Comparison of ENCODE assay signal across 8 mouse cellular contexts in genomic region chr1:24137133-24137532, GRCm38 (mm10). TPM values are rescaled to one million over a fixed set of nuclear protein-coding genes. Genes with fewer than 3 reads are reported as not detected.
DNase-seq lines count a peak whose midpoint lies in the region; TF ChIP-seq lines count a peak whose summit lies in the region.
"Had no signal": no experiment of that assay in that cellular context is flagged by ENCODE, and none has a peak within 500 bp of the region (broad histone marks: within the 10 kb centered on the region; RNA-seq: fewer than 3 reads in every experiment).

No protein-coding gene starts in this region.

- H3K4me3 ChIP-seq in ES-E14 (ENCODE audit: insufficient read depth in 1 of 2, low read depth in 1 of 2, low read length in 2 of 2, poor library complexity in 1 of 2, severe bottlenecking in 1 of 2) = no peak overlapping the region
- H3K4me3 ChIP-seq: liver, embryonic 15.5 days had no signal

- in situ Hi-C loops in ES-E14 (cut with MboI; ENCODE audit: low sequenced_read_pairs in 2 of 2, unreplicated experiment in 2 of 2) = no loop called here

- no peaks in the 10 kb centered on the region for H3K4me1 ChIP-seq in ES-E14 (ENCODE audit: control insufficient read depth in 2 of 2, insufficient read depth in 2 of 2, low read length in 2 of 2, poor library complexity in 1 of 2)
- H3K4me1 ChIP-seq: liver, embryonic 15.5 days had no signal

- no peak overlapping the region for H3K27ac ChIP-seq in ES-E14 (ENCODE audit: insufficient read depth, low read depth, low read length, poor library complexity, severe bottlenecking)
- H3K27ac ChIP-seq: liver, embryonic 15.5 days had no signal

- H3K9me3 ChIP-seq in ES-E14 (ENCODE audit: control insufficient read depth, insufficient read depth, low read depth, low read length) = no peaks in the 10 kb centered on the region
- H3K9me3 ChIP-seq: liver, embryonic 15.5 days had no signal

- no peaks in the 10 kb centered on the region for H3K36me3 ChIP-seq in ES-E14 (ENCODE audit: control insufficient read depth, insufficient read depth, low read length, poor library complexity, severe bottlenecking)
- H3K36me3 ChIP-seq: liver, embryonic 15.5 days had no signal

- DNase-seq in ES-E14 (ENCODE audit: low read depth, low spot score) (peak; percentile 69), adipocyte (ENCODE audit: low spot score) (peak; percentile 69)
- DNase-seq in cerebellum, postnatal 4 days (ENCODE audit: low spot score in 2 of 2) = peak; percentile 54 to 70
- peak; percentile 43 to 68 for DNase-seq in heart, postnatal 10 days
- DNase-seq in layer of hippocampus, adult 8-10 months (ENCODE audit: low spot score in 2 of 2) = peak; percentile 55 to 73
- peak; percentile 69 for DNase-seq in lung, postnatal 10 days
- DNase-seq in spleen, adult 18-20 months = peak; percentile 5 to 28

- no peak overlapping the region for H3K9ac ChIP-seq in ES-E14 (ENCODE audit: insufficient read depth, low read depth, low read length, poor library complexity, severe bottlenecking)
- H3K9ac ChIP-seq: liver, embryonic 15.5 days had no signal

- intact Hi-C loops in heart, postnatal 10 days (cut with DNase I) = loop anchor here (2.0 to 5.0 kb wide), 3 partner anchors 35 to 310 kb away; no protein-coding TSS in a partner anchor

TF ChIP-seq in ES-E14, 5 proteins besides CTCF, POLR2A, EP300 and RAD21:
- TF ChIP-seq ZNF384 (IDR thresholded peaks at IDR 0.05; ENCODE audit: low read depth, low read length) (no peak), ZC3H11A (IDR thresholded peaks at IDR 0.05; ENCODE audit: borderline replicate concordance, low read depth, low read length) (0 out of 2 replicates have a peak, but pooled peaks have one; percentile 33)
TF ChIP-seq in ES-E14: peak in this region for 1.

RNA-seq across cellular contexts. Expression of gene Fam135a, which starts 37.0 kb away (rescaled TPM):
- total RNA-seq in ES-E14 (2012; rRNA removed) = 13.7 and 15.6 TPM in 2 replicates
- 10 to 100 TPM; 31.0 to 34.4 TPM for total RNA-seq in heart, postnatal 10 days (2021)
- 10 to 100 TPM; 27.1 to 31.8 (median 29.4) TPM for total RNA-seq in layer of hippocampus, adult 8-10 months (2022)

RNA-seq across cellular contexts. Expression of gene Col9a1, which starts 40.3 kb away (rescaled TPM):
- total RNA-seq in ES-E14 (2012; rRNA removed) = 0.13 TPM in 1 of 2 replicates, not detected in the other
- total RNA-seq in heart, postnatal 10 days (2021) = under 1 TPM; 0.53 to 0.92 TPM
- under 1 TPM; 0.27 to 0.98 (median 0.51) TPM for total RNA-seq in layer of hippocampus, adult 8-10 months (2022)

Comparison
In these comparisons a context has a peak if more than half of its experiments do, and no peak if none do; other contexts are left out.
1. DNase-seq: peak in every context shown above with its lines; median percentile 69 in ES-E14; 69 in adipocyte; 69 in lung, postnatal 10 days; 64 in layer of hippocampus, adult 8-10 months; 62 in cerebellum, postnatal 4 days; 56 in heart, postnatal 10 days; 16 in spleen, adult 18-20 months.